Mouse (Mus musculus): ENCODE data around the gene Tmem251. TPM values are rescaled to one million over a fixed set of nuclear protein-coding genes. Genes with fewer than 3 reads are reported as not detected.
A peak's percentile ranks its signal among the peaks of the same experiment; 100 is the strongest.

The Tmem251 gene
- polyA plus RNA-seq, 1 experiment, result 4.5 TPM

DNA sequence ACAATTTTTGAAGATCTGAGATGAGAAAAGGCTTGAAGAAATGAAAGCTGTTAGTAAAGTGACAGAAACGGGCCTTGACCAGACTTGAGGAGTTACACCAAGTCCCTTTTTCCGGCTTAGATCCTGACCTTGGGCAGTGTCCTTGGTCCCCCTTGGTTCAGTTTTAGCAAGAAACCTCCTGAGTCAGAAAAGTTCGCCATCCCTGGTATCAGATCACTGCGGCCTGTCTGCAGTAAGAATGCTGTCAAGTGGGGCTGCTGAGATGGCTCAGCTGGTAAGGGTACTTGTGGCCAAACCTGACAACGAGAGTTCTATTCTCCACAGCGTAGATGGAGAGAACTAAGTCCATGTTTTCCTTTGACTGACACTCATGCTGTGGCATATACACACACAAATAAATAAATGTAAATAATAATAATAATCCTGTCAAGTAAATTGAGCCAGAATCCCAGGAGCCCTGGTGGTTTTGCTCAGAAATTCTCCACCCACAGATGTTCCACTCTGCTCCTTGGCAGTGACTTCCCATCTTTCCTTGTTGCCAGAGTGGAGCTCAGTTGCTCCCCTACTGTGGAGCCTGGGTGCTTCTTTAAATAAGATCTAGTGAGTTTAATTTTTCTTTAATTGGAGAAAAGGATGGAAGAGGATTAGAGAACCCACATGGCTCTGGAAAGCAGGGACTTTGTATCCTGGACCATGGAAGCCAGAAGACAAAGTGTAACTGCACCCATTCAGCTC is 37.5 kb upstream of the Tmem251 start:
- no peak overlapping the region for H3ac ChIP-seq (ENCODE audit: control insufficient read depth, insufficient read length, low read depth)
- TF ChIP-seq MYOD1 (IDR thresholded peaks at IDR 0.05; ENCODE audit: control insufficient read depth, insufficient read length, low read depth), result no peak
- TF ChIP-seq MYOG (IDR thresholded peaks at IDR 0.05; ENCODE audit: control insufficient read depth, extremely low read depth, insufficient read length), result no peak
- TF ChIP-seq USF1 (IDR thresholded peaks at IDR 0.05; ENCODE audit: low read depth), result no peak
- TF ChIP-seq FOSL1 (IDR thresholded peaks at IDR 0.05; ENCODE audit: insufficient read depth, low read length, poor library complexity, severe bottlenecking), result no peak
- TF ChIP-seq MAX (IDR thresholded peaks at IDR 0.05), result no peak
- no peak for TF ChIP-seq CTCF (IDR thresholded peaks at IDR 0.05; ENCODE audit: control insufficient read depth, insufficient read depth, insufficient read length)
- TF ChIP-seq CEBPB (IDR thresholded peaks at IDR 0.05; ENCODE audit: low read depth), result no peak
- H3K79me2 ChIP-seq (ENCODE audit: control insufficient read depth, insufficient read depth), result no peaks in the 10 kb centered on the region
- no peaks in the 10 kb centered on the region for H3K27me3 ChIP-seq (ENCODE audit: control insufficient read depth, insufficient read depth, insufficient read length)
- H3K79me3 ChIP-seq (ENCODE audit: low read depth), result no peaks in the 10 kb centered on the region
- no peaks in the 10 kb centered on the region for H3K36me3 ChIP-seq (ENCODE audit: control insufficient read depth, insufficient read depth)
- no peak overlapping the region for H3K4me3 ChIP-seq (ENCODE audit: insufficient read depth, poor library complexity, severe bottlenecking)

DNA sequence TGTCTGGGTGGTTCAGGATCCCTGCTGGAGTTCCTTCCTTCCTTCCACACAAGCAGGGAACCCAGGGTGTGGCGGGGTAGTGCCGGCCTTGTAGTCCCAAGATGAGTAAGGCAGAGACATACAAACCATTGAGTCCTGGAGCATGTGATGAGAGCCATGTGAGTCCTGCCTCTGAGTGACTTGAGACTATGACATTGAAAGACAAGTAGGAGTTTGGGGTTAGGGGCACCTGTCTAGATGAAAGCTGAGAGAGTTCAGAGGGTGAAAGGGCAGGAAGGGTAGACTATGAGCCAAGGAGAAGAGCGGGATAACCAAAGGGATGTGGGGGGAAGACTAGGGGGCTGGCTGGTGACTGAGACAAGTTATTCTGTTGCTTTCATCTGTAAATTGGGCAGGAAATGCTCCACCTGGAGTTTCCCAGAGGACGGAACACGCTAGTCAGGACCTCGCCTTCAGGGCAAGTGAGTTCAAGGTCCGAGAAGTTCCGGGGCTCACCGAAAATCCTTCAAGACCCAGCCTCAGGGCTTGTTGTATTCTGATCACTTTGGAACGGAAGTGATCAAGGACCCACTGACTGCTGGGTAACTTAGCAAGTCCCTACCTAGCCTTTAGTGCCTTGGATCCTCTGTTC is 36.6 kb upstream of the Tmem251 start:
- Histone ChIP-seq H3K4me3 (ENCODE audit: insufficient read depth, poor library complexity, severe bottlenecking) (no peak overlapping the region), H3K79me2 (ENCODE audit: control insufficient read depth, insufficient read depth) (no peaks in the 10 kb centered on the region), H3K36me3 (ENCODE audit: control insufficient read depth, insufficient read depth) (no peaks in the 10 kb centered on the region), H3K79me3 (ENCODE audit: low read depth) (no peaks in the 10 kb centered on the region), H3K27me3 (ENCODE audit: control insufficient read depth, insufficient read depth, insufficient read length) (no peaks in the 10 kb centered on the region), H3ac (ENCODE audit: control insufficient read depth, insufficient read length, low read depth) (no peak overlapping the region)
- TF ChIP-seq CTCF (IDR thresholded peaks at IDR 0.05; ENCODE audit: control insufficient read depth, insufficient read depth, insufficient read length), result no peak

DNA sequence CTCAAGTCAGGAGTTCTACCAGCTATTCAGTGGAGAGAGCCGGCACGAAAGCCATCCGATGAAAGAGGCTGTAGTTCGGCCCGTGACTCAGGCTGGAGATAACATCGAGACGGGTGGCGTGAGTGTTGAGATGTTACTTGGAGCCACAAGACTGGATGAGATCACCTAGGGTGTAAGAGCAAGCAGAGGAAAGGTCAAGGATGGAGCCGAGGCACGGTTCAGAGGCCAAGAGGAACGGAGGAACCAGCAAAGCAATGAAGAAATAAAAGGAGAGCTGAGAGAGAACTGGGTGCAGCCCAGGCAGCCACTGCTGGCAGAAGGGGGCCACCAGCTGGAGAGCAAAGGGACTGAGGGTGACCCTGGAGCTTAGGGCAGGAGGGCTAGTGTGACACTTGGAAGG is 35.3 kb upstream of the Tmem251 start:
- H3ac ChIP-seq (ENCODE audit: control insufficient read depth, insufficient read length, low read depth), result no peak overlapping the region
- no peak for TF ChIP-seq CEBPB (IDR thresholded peaks at IDR 0.05; ENCODE audit: low read depth)
- TF ChIP-seq CTCF (IDR thresholded peaks at IDR 0.05; ENCODE audit: control insufficient read depth, insufficient read depth, insufficient read length), result peak; percentile 23
- H3K27me3 ChIP-seq (ENCODE audit: control insufficient read depth, insufficient read depth, insufficient read length), result no peaks in the 10 kb centered on the region
- no peaks in the 10 kb centered on the region for H3K79me2 ChIP-seq (ENCODE audit: control insufficient read depth, insufficient read depth)
- H3K4me3 ChIP-seq (ENCODE audit: insufficient read depth, poor library complexity, severe bottlenecking), result no peak overlapping the region
- no peaks in the 10 kb centered on the region for H3K36me3 ChIP-seq (ENCODE audit: control insufficient read depth, insufficient read depth)
- H3K79me3 ChIP-seq (ENCODE audit: low read depth), result no peaks in the 10 kb centered on the region

DNA sequence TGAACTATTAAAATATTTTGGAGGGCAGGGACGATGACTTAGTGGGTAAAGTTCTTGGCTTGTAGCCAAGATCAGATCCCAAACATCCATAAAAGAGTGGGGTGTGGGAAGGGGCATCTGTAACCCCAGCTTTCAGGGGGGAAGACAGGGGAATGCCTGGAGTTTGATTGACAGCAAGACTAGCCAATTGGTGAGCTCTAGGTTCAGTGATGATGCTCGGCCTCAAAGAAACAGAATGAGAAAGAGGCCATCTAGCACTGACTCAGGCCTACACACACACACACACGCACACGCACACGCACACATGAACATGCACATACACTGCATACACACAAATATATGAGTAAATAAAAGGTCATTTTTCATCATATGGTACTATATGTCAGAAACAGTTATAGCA is 33.7 kb upstream of the Tmem251 start:
- no peak for TF ChIP-seq USF1 (IDR thresholded peaks at IDR 0.05; ENCODE audit: low read depth)
- no peak for TF ChIP-seq MYOG (IDR thresholded peaks at IDR 0.05; ENCODE audit: control insufficient read depth, extremely low read depth, insufficient read length)
- TF ChIP-seq FOSL1 (IDR thresholded peaks at IDR 0.05; ENCODE audit: insufficient read depth, low read length, poor library complexity, severe bottlenecking), result no peak
- TF ChIP-seq MAX (IDR thresholded peaks at IDR 0.05), result no peak
- no peak for TF ChIP-seq MYOD1 (IDR thresholded peaks at IDR 0.05; ENCODE audit: control insufficient read depth, insufficient read length, low read depth)
- no peaks in the 10 kb centered on the region for H3K27me3 ChIP-seq (ENCODE audit: control insufficient read depth, insufficient read depth, insufficient read length)

DNA sequence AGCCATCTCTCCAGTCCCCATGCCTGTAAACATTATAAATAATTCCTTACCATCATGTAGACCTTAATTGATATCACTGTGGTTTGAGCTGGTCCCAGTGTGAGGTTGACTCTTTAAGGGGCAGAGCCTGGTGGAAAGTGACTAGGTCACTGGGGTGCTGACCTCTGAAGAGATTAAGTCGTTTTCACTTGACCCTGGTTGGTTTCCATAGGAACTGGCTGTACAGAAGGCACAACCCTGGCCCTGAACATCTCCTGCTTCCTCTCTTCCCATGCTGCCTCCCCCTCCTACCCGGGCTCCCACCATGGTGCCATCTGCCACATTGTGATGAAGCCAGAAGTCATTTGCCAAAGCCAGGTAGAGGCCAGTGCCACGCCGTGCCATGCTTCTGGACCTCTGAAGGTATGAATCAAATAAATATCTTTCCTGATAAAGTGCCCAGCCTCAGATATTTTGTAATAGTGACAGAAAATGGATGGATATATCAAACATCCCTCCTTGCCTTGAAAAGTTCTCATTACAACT is 32.6 kb upstream of the Tmem251 start:
- no peak overlapping the region for H3ac ChIP-seq (ENCODE audit: control insufficient read depth, insufficient read length, low read depth)
- TF ChIP-seq CEBPB (IDR thresholded peaks at IDR 0.05; ENCODE audit: low read depth), result no peak
- no peak for TF ChIP-seq MAX (IDR thresholded peaks at IDR 0.05)
- TF ChIP-seq FOSL1 (IDR thresholded peaks at IDR 0.05; ENCODE audit: insufficient read depth, low read length, poor library complexity, severe bottlenecking), result no peak
- TF ChIP-seq MYOG (IDR thresholded peaks at IDR 0.05; ENCODE audit: control insufficient read depth, extremely low read depth, insufficient read length), result no peak
- TF ChIP-seq MYOD1 (IDR thresholded peaks at IDR 0.05; ENCODE audit: control insufficient read depth, insufficient read length, low read depth), result no peak
- no peak for TF ChIP-seq CTCF (IDR thresholded peaks at IDR 0.05; ENCODE audit: control insufficient read depth, insufficient read depth, insufficient read length)
- no peaks in the 10 kb centered on the region for H3K79me2 ChIP-seq (ENCODE audit: control insufficient read depth, insufficient read depth)
- no peaks in the 10 kb centered on the region for H3K27me3 ChIP-seq (ENCODE audit: control insufficient read depth, insufficient read depth, insufficient read length)
- no peak overlapping the region for H3K4me3 ChIP-seq (ENCODE audit: insufficient read depth, poor library complexity, severe bottlenecking)
- H3K36me3 ChIP-seq (ENCODE audit: control insufficient read depth, insufficient read depth), result no peaks in the 10 kb centered on the region
- H3K79me3 ChIP-seq (ENCODE audit: low read depth), result no peaks in the 10 kb centered on the region

More for the DNA sequence above, 33.7 kb upstream of the Tmem251 start:
- Histone ChIP-seq H3K79me3 (ENCODE audit: low read depth) (no peaks in the 10 kb centered on the region), H3K36me3 (ENCODE audit: control insufficient read depth, insufficient read depth) (no peaks in the 10 kb centered on the region), H3K79me2 (ENCODE audit: control insufficient read depth, insufficient read depth) (no peaks in the 10 kb centered on the region), H3K4me3 (ENCODE audit: insufficient read depth, poor library complexity, severe bottlenecking) (no peak overlapping the region), H3ac (ENCODE audit: control insufficient read depth, insufficient read length, low read depth) (no peak overlapping the region)
